Mouse (Mus musculus): ENCODE results near the gene Arl5c. TPM values are rescaled to one million over a fixed set of nuclear protein-coding genes. Genes with fewer than 3 reads are reported as not detected.
A peak's percentile ranks its signal among the peaks of the same experiment; 100 is the strongest.

The Arl5c gene
- polyA plus RNA-seq (2015; fragmentation: Nextera tagmentation; extraction: Ambion mirVana) = 8.4 and 11.0 TPM in 2 replicates

DNA sequence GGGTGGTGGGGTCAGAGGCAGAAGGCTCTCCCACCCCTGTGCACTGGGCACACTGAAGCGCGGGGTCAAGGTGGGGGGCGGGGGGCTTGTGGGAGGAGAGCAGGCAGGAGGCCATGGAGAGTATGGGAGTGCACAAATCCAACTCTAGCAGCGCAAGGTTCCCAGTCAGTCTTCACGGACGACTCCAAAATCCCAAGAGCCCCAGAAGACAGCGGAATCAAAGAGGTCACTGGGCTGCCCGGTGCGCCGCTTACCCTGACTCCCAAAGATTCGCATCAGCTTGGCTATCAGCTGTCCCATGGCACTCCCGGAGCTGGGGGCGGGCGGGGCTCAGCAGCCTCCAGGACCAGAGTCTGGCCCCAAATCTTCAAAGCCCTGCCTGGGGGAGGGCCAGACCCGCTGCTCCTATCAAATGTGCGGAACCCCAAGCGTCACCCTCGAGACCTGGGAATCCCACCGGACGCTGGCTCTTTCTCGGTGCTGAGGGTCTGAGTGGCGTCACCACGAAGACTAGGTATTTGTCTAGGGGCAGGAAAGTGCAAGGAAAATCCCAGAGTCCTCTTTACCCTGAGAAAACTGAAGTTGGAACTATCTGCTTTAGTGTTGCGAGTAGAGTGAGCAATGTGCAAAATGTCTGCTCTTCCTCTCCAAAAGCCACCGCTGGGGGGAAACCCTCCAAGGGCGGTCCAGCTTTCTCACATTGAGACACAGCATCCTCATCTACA, at the start of gene Arl5c:
TSS of gene Arl5c (minus strand) at position 618 of the 725 bp plus-strand sequence.
- ATAC-seq = peak; percentile 40; the same call in 1 of the 2 replicates
- Histone ChIP-seq H3K4me3 (peak within 1 kb of the TSS; percentile 47), H3K27me3 (peaks cover 16% of the 10 kb centered on the region), H3K27ac (no peak within 1 kb of the TSS), H3K36me3 (ENCODE audit: poor library complexity, severe bottlenecking) (no peaks in the 10 kb centered on the region), H3K4me2 (peak within 1 kb of the TSS; percentile 72), H3K4me1 (peaks cover 20% of the 10 kb centered on the region), H3K9ac (peak within 1 kb of the TSS; percentile 66), H3K9me3 (replicated peaks) (no peaks in the 10 kb centered on the region)
- WGBS = 1% methylated on average over 26 of the region's 26 CpGs

DNA sequence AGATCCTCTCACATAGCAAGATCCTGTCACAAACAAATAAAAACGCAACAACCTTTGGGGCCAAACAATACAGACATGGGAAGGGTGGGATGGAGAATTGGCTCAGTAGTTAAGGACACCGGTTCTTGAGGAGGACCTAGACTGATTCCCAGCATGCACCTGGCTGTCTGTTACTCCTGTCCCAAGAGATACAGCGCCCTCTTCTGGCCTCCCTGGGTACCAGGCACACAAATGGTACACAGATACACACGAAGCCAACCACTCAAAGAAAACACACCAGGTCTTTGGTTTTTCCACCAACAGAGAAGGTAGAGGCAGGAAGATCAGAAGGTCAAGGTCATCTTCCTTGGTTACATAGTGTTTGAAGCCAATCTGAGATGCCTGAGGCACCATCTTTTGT, 49.6 kb upstream of the Arl5c start:
- no peaks in the 10 kb centered on the region for H3K9me3 ChIP-seq (replicated peaks)
- ATAC-seq = no peak
- peaks cover 8% of the 10 kb centered on the region for H3K4me1 ChIP-seq
- no peak overlapping the region for H3K4me2 ChIP-seq
- 68% methylated on average over 4 of the region's 4 CpGs for WGBS
- H3K4me3 ChIP-seq = no peak overlapping the region
- no peaks in the 10 kb centered on the region for H3K36me3 ChIP-seq (ENCODE audit: poor library complexity, severe bottlenecking)
- no peak overlapping the region for H3K9ac ChIP-seq
- no peak overlapping the region for H3K27ac ChIP-seq
- peaks cover 35% of the 10 kb centered on the region for H3K27me3 ChIP-seq

DNA sequence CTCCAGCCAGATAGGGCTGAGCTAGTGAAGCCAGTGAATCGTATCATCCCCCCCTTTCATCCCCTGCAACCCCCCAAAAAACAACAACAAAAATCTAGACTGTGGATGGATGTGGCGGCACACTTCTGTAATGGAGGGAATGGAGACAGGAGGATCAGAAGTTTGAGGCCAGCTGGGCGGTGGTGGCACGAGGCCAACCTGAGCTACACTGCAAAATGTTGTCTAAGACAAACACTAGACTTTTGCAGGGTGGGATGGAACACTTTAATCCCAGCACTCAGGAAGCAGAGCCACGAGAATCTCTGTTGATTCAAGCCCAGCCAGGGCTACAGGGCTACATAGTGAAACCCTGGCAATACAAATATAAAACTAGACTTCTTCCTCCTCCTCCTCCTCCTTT, 48.1 kb upstream of the Arl5c start:
- Histone ChIP-seq H3K9me3 (replicated peaks) (no peaks in the 10 kb centered on the region), H3K36me3 (ENCODE audit: poor library complexity, severe bottlenecking) (no peaks in the 10 kb centered on the region), H3K4me1 (peaks cover 7% of the 10 kb centered on the region), H3K4me2 (no peak overlapping the region), H3K27me3 (peaks cover 20% of the 10 kb centered on the region), H3K9ac (no peak overlapping the region), H3K4me3 (no peak overlapping the region), H3K27ac (no peak overlapping the region)
- no peak for ATAC-seq
- WGBS = 76% methylated on average over 5 of the region's 5 CpGs

DNA sequence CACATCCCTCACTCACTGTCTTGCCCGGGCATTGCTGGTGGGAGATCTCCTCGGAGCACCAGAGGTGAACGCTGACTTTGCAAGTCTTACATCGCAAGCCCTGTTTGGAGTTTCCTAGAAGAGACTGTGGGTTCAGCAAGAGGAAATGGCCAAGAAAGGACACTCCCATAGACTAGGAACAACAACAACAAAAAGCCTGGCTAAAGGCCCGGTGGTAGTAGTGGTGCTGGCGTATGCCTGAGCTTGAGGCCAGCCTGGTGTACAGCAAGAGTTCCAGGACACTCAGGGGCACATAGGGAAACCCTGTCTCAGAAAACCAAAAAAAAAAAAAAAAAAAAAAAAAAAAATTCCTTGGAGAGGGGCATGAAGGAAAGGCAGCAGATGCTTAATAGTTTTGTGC, 46.8 kb upstream of the Arl5c start:
- Histone ChIP-seq H3K4me1 (peaks cover 2% of the 10 kb centered on the region), H3K36me3 (ENCODE audit: poor library complexity, severe bottlenecking) (no peaks in the 10 kb centered on the region), H3K4me2 (no peak overlapping the region), H3K9me3 (replicated peaks) (no peaks in the 10 kb centered on the region), H3K9ac (no peak overlapping the region), H3K27ac (no peak overlapping the region), H3K27me3 (peaks cover 9% of the 10 kb centered on the region), H3K4me3 (no peak overlapping the region)
- WGBS = 91% methylated on average over 6 of the region's 6 CpGs
- ATAC-seq = no peak

DNA sequence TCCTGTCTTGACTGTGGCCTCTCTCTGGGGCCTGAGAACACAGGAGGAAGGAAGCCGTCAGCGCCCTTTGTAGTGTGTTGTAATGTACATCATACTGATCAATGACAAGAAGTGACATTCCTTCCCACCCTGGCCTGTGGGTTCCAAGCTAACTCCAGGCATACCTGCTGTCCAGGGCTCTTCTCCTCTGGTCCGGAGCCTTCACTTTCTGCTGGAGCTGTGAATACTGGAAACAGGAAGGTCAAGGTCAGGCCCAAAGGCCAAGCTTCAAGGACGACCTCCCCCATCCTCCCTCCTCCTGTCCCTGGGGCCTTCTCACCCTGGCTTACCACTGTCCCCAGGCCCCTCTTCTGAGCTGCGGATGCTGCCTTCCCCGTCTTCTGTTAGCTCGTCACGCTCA, 45.0 kb upstream of the Arl5c start:
- no peak overlapping the region for H3K4me2 ChIP-seq
- WGBS = 82% methylated on average over 8 of the region's 8 CpGs
- H3K4me1 ChIP-seq = peaks cover 6% of the 10 kb centered on the region
- H3K9me3 ChIP-seq (replicated peaks) = no peaks in the 10 kb centered on the region
- no peak overlapping the region for H3K27ac ChIP-seq
- no peaks in the 10 kb centered on the region for H3K36me3 ChIP-seq (ENCODE audit: poor library complexity, severe bottlenecking)
- ATAC-seq = no peak
- no peak overlapping the region for H3K4me3 ChIP-seq
- peaks cover 15% of the 10 kb centered on the region for H3K27me3 ChIP-seq
- H3K9ac ChIP-seq = no peak overlapping the region

DNA sequence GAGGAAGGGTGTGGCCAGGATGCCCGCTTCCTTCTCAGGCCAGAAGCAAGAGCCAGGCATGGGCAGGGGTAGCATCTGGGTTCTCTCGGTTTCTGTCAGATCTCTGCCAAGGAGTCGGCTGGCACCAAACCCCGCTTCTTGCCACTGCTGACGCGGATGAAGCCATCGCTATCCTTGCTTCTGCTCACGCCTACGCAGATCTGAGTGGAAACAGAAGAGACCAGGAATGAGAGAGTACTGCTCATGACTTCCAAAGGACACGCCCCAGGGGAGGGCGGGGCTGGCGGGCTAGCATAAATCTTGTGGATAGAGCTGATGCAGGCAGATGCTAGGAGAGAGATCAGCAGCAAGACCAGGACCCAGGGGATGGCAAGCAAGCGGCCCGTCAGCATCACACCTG, 41.9 kb upstream of the Arl5c start:
- Histone ChIP-seq H3K9ac (no peak overlapping the region), H3K4me1 (peaks cover 20% of the 10 kb centered on the region), H3K36me3 (ENCODE audit: poor library complexity, severe bottlenecking) (no peaks in the 10 kb centered on the region), H3K27me3 (peaks cover 15% of the 10 kb centered on the region), H3K4me3 (no peak overlapping the region), H3K4me2 (no peak overlapping the region), H3K27ac (no peak overlapping the region), H3K9me3 (replicated peaks) (no peaks in the 10 kb centered on the region)
- no peak for ATAC-seq
- WGBS = 69% methylated on average over 14 of the region's 14 CpGs

DNA sequence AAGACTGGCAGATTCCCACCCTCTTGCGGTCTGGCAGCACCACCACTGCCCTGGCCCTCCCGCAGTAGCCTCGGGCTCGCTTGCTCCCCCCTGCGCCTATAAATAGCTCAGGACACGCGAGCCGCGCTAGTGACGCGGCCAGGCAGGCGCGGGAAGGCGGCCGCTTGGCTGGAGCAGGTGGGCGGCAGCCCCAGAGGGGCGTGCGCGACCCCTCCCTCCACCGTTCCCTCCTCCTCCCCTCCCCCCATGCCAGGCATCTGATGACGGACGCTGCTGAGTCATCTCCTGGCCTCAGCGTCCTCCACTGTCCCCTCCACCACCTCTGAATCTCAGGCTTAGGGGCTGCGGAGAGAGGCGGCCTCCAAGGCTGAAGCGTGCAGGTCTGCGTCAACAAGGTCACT, 40.0 kb upstream of the Arl5c start:
- no peak overlapping the region for H3K27ac ChIP-seq
- H3K27me3 ChIP-seq = peaks cover 15% of the 10 kb centered on the region
- peak; percentile 54 for ATAC-seq
- no peaks in the 10 kb centered on the region for H3K9me3 ChIP-seq (replicated peaks)
- 0% methylated on average over 27 of the region's 27 CpGs for WGBS
- peak overlapping the region; percentile 37 for H3K4me3 ChIP-seq
- H3K4me2 ChIP-seq = peak overlapping the region; percentile 76
- peak overlapping the region; percentile 66 for H3K9ac ChIP-seq
- peaks cover 4% of the 10 kb centered on the region for H3K36me3 ChIP-seq (ENCODE audit: poor library complexity, severe bottlenecking)
- peaks cover 20% of the 10 kb centered on the region for H3K4me1 ChIP-seq

DNA sequence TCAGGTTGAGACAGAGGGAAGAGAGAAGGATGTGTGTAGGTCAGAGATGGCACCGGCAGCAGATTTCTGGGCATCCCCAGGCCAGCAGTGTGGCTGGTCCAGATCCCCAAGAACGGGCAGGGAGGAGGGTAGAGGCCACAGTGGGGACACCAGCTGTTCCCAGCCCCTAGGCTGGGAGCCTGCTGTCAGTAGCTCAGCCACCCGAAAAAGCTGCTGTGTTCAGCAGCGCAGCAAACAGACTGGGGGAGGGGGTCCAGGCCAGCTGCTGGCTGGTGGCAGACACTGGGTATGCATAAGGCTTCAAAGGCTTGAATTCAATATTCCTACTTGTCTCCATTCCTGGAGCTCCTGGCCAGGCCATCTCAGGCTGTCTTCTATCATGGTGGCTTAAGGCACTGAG, 38.9 kb upstream of the Arl5c start:
- H3K9me3 ChIP-seq (replicated peaks) = no peaks in the 10 kb centered on the region
- peak overlapping the region; percentile 44; the same call in 1 of the 2 replicates for H3K27ac ChIP-seq
- peaks cover 20% of the 10 kb centered on the region for H3K4me1 ChIP-seq
- peak overlapping the region; percentile 10; the same call in 1 of the 2 replicates for H3K4me2 ChIP-seq
- 23% methylated on average over 4 of the region's 4 CpGs for WGBS
- peaks cover 16% of the 10 kb centered on the region for H3K36me3 ChIP-seq (ENCODE audit: poor library complexity, severe bottlenecking)
- peak; percentile 55 for ATAC-seq
- H3K4me3 ChIP-seq = no peak overlapping the region
- H3K9ac ChIP-seq = 0 out of 2 replicates have a peak overlapping the region, but pooled peaks have one; percentile 21
- peaks cover 15% of the 10 kb centered on the region for H3K27me3 ChIP-seq

DNA sequence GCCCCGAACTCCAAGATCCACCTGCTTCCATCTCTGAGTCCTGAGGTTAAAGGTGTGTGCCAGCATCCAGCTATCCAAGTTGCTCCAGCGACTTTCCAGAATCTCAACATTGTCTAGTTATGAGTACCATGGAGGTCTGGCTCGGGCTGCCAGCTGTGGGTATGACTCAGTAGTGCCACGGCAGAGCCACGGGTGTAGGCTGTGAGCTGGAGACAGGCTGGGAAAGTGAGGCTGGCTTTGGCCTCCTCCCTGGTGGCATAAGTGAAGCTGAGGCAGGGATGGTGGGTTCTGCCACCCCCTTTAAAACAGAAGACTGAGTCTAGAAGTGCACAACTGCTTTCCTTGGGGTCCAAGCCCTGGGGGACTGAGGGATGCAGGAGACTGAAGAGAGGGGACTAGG, 38.1 kb upstream of the Arl5c start:
- Histone ChIP-seq H3K9ac (no peak overlapping the region), H3K9me3 (replicated peaks) (no peaks in the 10 kb centered on the region), H3K36me3 (ENCODE audit: poor library complexity, severe bottlenecking) (peaks cover 23% of the 10 kb centered on the region), H3K4me2 (no peak overlapping the region), H3K4me1 (peaks cover 20% of the 10 kb centered on the region), H3K27me3 (peaks cover 15% of the 10 kb centered on the region), H3K27ac (no peak overlapping the region), H3K4me3 (no peak overlapping the region)
- ATAC-seq = no peak
- 83% methylated on average over 5 of the region's 5 CpGs for WGBS

DNA sequence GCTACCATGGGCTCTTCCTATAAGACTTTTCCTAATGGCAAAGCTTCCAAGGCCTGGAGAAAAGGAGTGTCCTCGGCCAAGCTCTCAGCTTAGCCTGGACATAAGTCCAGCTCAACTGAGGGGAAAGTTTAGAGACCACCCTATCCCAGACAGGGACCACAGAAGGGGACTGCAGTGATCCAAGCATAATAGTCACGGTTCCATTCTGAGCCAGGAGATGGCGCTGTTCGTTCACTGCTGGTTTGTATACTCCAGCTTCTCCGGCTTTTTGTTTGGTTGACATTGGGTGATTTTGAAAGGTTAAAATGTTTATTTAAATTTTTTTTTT, 35.4 kb upstream of the Arl5c start:
- 5% methylated on average over 5 of the region's 5 CpGs for WGBS
- Histone ChIP-seq H3K36me3 (ENCODE audit: poor library complexity, severe bottlenecking) (peaks cover 34% of the 10 kb centered on the region), H3K4me3 (no peak overlapping the region), H3K4me1 (peaks cover 30% of the 10 kb centered on the region), H3K27me3 (peaks cover under 1% of the 10 kb centered on the region; the same call in 1 of the 2 replicates), H3K4me2 (no peak overlapping the region), H3K27ac (no peak overlapping the region), H3K9ac (no peak overlapping the region), H3K9me3 (replicated peaks) (no peaks in the 10 kb centered on the region)
- 0 out of 2 replicates have a peak, but pooled peaks have one; percentile 34 for ATAC-seq

DNA sequence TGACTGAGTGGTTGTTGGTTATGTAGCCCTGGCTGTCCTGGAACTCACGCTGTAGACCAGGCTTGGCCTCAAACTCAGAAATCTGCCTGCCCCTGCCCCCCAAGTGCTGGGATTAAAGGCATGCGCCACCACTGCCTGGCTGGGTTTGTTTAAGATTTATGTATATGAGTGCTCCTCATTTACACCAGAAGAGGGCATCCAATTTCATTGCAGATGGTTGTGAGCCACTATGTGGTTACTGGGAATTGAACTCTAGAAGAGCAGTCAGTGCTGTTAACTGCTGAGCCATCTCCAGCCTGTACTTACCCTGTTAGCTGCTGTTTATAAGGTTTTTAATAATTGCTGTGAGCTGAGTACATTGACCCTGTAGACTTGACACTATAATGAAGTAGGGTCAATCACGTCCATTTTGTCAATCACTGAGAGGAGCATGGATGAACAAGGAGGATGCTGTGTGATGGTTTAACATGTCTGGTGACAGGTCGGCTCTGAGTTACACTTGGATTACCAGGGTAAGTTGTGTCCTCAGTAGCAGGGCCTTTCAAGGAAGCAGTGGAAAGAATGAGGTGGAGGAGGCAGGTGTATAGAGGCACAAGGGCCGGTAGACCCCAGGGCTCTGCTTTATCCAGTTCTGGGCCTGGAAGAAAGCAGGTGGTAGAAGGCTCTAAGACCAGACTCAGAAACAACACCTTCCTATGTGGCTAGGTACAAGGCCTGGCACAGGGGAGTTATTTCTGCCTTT, 34.9 kb upstream of the Arl5c start:
- Histone ChIP-seq H3K27me3 (no peaks in the 10 kb centered on the region), H3K27ac (no peak overlapping the region), H3K4me2 (no peak overlapping the region), H3K9me3 (replicated peaks) (no peaks in the 10 kb centered on the region), H3K4me1 (peaks cover 28% of the 10 kb centered on the region), H3K9ac (no peak overlapping the region), H3K4me3 (no peak overlapping the region), H3K36me3 (ENCODE audit: poor library complexity, severe bottlenecking) (peaks cover 34% of the 10 kb centered on the region)
- 0 out of 2 replicates have a peak, but pooled peaks have one; percentile 1 for ATAC-seq
- WGBS = 55% methylated on average over 5 of the region's 5 CpGs

DNA sequence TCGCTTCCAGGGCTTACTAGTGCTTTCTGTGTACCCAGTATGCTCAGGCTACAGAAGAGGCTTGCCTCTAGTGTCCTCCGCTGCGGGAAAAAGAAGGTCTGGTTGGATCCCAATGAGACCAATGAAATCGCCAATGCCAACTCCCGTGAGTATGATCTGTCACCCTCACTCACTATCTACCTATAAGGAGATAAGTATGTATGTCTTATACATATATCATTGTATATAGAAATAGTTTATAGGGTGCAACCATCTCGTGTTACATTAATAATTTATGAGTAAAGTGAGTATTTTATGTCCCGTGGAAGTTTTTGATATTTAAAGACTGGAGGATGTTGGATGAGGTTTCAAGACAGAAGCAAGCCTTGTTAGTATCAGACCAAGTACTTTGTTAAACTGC, 31.8 kb upstream of the Arl5c start:
- Histone ChIP-seq H3K27me3 (no peaks in the 10 kb centered on the region), H3K27ac (peak overlapping the region; percentile 79; the same call in 1 of the 2 replicates), H3K9ac (peak overlapping the region; percentile 99), H3K4me2 (peak overlapping the region; percentile 98), H3K4me3 (peak overlapping the region; percentile 93), H3K9me3 (replicated peaks) (no peaks in the 10 kb centered on the region), H3K4me1 (peaks cover 26% of the 10 kb centered on the region), H3K36me3 (ENCODE audit: poor library complexity, severe bottlenecking) (peaks cover 34% of the 10 kb centered on the region)
- WGBS = 23% methylated on average over 7 of the region's 7 CpGs
- no peak for ATAC-seq

Measured in forebrain, embryonic 13.5 days (tissue).